Mouse (Mus musculus) neural tube, embryonic 13.5 days (tissue): ENCODE data around the gene Pbx3. TPM values are rescaled to one million over a fixed set of nuclear protein-coding genes. Genes with fewer than 3 reads are reported as not detected.

Source experiments
- ATAC-seq: fragments of 200-750 bp; cut with Nextera tagmentation; 2 replicates; pipeline ENCODE4 v1.8.0; 2017; ENCODE audit warnings: low read depth, mild to moderate bottlenecking, moderate TSS enrichment, moderate library complexity
- H3K27ac ChIP-seq: fragments of 300-500 bp; sonication (generic); replicated peaks from 2 replicates; pipeline ENCODE4 v1.5.1; 2015; ENCODE audit warnings: moderate library complexity, mild to moderate bottlenecking, inconsistent platforms
- H3K27me3 ChIP-seq: fragments of 300-500 bp; sonication (generic); 2 replicates; pipeline ENCODE4 v1.6.1; 2015; ENCODE audit warnings: mild to moderate bottlenecking, inconsistent platforms
- H3K36me3 ChIP-seq: fragments of 300-500 bp; sonication (generic); 2 replicates; pipeline ENCODE4 v1.6.1; 2015; ENCODE audit warnings: mild to moderate bottlenecking, inconsistent platforms
- H3K4me1 ChIP-seq: fragments of 300-500 bp; sonication (generic); replicated peaks from 2 replicates; pipeline ENCODE4 v1.6.1; 2015; ENCODE audit warnings: inconsistent platforms
- H3K4me2 ChIP-seq: fragments of 300-500 bp; sonication (generic); 2 replicates; pipeline ENCODE4 v1.6.1; 2015; ENCODE audit warnings: inconsistent platforms, mild to moderate bottlenecking, moderate library complexity
- H3K4me3 ChIP-seq: fragments of 300-500 bp; sonication (generic); 2 replicates; pipeline ENCODE4 v1.5.1; 2015; ENCODE audit warnings: mild to moderate bottlenecking, inconsistent platforms
- H3K9ac ChIP-seq: fragments of 300-500 bp; sonication (generic); 2 replicates; pipeline ENCODE4 v1.6.1; 2015; ENCODE audit warnings: moderate library complexity, mild to moderate bottlenecking, inconsistent platforms
- H3K9me3 ChIP-seq: fragments of 300-500 bp; sonication (generic); 2 replicates; pipeline ENCODE4 v1.6.1; 2016; ENCODE audit warnings: inconsistent platforms
- WGBS: fragments of 180-500 bp; shearing (Covaris S2); methylation state at CpG from one replicate; pipeline ENCODE4 v1.1.7; 2015; 5-methylcytosine and 5-hydroxymethylcytosine counted together
- polyA plus RNA-seq: library from polyadenylated mRNA; unstranded; fragments of >200 nt; fragmentation: Nextera tagmentation; extraction: Ambion mirVana; gene quantifications from 2 replicates; pipeline ENCODE4 v1.2.1, GENCODE M21; 2015

The Pbx3 gene
- polyA plus RNA-seq, 1 experiment from 2014 or later: 109 TPM

DNA sequence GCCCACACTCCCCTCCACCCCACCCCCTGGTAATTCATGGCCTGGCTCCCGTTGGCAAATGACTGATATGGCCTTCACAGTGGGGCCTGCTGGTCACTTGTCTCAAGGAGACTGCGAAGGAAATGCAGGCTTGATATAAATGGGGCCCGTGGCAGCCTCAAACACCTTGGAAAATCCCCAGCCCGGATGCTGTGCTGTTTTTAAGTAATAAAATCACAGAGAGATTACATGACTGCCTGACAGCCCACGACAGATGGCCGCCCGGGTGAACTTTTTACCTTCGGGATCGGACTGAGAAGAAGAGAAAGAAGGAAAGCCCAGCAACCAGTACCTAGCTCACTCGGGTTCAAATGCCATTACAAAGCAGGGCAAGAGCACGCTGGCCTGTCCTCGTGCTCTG lies 249.0 kb downstream of the Pbx3 start:
- Histone ChIP-seq H3K36me3 (no peaks in the 10 kb centered on the region), H3K27ac (no peak overlapping the region), H3K4me1 (0 out of 2 replicates have a peak, but pooled peaks cover 5% of the 10 kb centered on the region), H3K9ac (no peak overlapping the region), H3K27me3 (peaks cover 6% of the 10 kb centered on the region; the same call in 1 of the 2 replicates), H3K4me2 (no peak overlapping the region), H3K4me3 (no peak overlapping the region), H3K9me3 (no peaks in the 10 kb centered on the region)
- no peak for ATAC-seq
- 57% methylated on average over 12 of the region's 12 CpGs for WGBS

Other genes starting within 250 kb of the Pbx3 start
- gene Mapkap1, start 33.6 kb upstream of the Pbx3 start, polyA plus RNA-seq: 89.6 and 98.5 TPM in 2 replicates